Mouse (Mus musculus) cerebellum, adult 2 months (tissue): ENCODE data around the gene Mdp1. TPM values are rescaled to one million over a fixed set of nuclear protein-coding genes. Genes with fewer than 3 reads are reported as not detected.

Source experiments
- DNase-seq, 2 experiments: peaks; one replicate each; pipeline ENCODE4 v3.0.0; 2021
- H3K27ac ChIP-seq: fragments of 200-500 bp; 2 replicates; pipeline ENCODE4 v1.5.1; 2012; ENCODE audit warnings: low read length, control low read depth, inconsistent platforms; ENCODE audit not compliant: insufficient read depth
- H3K27me3 ChIP-seq: fragments of 200-500 bp; 2 replicates; pipeline ENCODE4 v1.6.1; 2012; ENCODE audit warnings: inconsistent platforms, mild to moderate bottlenecking, low read length, moderate library complexity; ENCODE audit not compliant: control insufficient read depth, insufficient read depth
- H3K4me1 ChIP-seq: fragments of 200-500 bp; 2 replicates; pipeline ENCODE4 v1.6.1; 2011; ENCODE audit warnings: low read length; ENCODE audit not compliant: control insufficient read depth, insufficient read depth
- H3K4me3 ChIP-seq: fragments of 200-500 bp; replicated peaks from 2 replicates; pipeline ENCODE3; 2011; ENCODE audit warnings: mild to moderate bottlenecking, low read depth, low read length, control low read depth; ENCODE audit not compliant: insufficient read depth
- CTCF ChIP-seq: fragments of 200-500 bp; IDR thresholded peaks from 2 replicates; pipeline ENCODE4 v1.5.1; 2011; ENCODE audit warnings: low read depth, mild to moderate bottlenecking, control low read depth, low read length, moderate library complexity, borderline replicate concordance; ENCODE audit not compliant: insufficient read depth
- POLR2A ChIP-seq: fragments of 200-500 bp; IDR thresholded peaks from 2 replicates; pipeline ENCODE4 v1.6.1; 2011; ENCODE audit warnings: low read length, control low read depth, borderline replicate concordance; ENCODE audit not compliant: insufficient read depth
- WGBS: fragments of 180-500 bp; shearing (Covaris S2); methylation state at CpG from one replicate; pipeline ENCODE4 v1.1.7; 2018; 5-methylcytosine and 5-hydroxymethylcytosine counted together
- polyA plus RNA-seq: library from polyadenylated mRNA; depleted of rRNA; stranded (reverse); fragments of >200 nt; gene quantifications from 2 replicates; pipeline ENCODE4 v1.2.3, GENCODE M21; 2012

Gene Mdp1
- polyA plus RNA-seq, 1 experiment, result 44.9 TPM

- no peak for DNase-seq
- TF ChIP-seq CTCF (no peak), POLR2A (no peak)
- no peak overlapping the region for H3K4me3 ChIP-seq
- no peaks in the 10 kb centered on the region for H3K27me3 ChIP-seq
- 93% methylated on average over 5 of the region's 5 CpGs for WGBS
- no peaks in the 10 kb centered on the region for H3K4me1 ChIP-seq
- no peak overlapping the region for H3K27ac ChIP-seq
These were observed 2.3 kb downstream of the Mdp1 start for GRCm38 (mm10) chr14:55658011-55658410.

GRCm38 (mm10) chr14:55656935-55657334, 3.4 kb downstream of the Mdp1 start:
- TF ChIP-seq CTCF (no peak), POLR2A (no peak)
- H3K27me3 ChIP-seq, result no peaks in the 10 kb centered on the region
- H3K4me3 ChIP-seq, result no peak overlapping the region
- DNase-seq, result no peak
- no peaks in the 10 kb centered on the region for H3K4me1 ChIP-seq
- 82% methylated on average over 3 of the region's 3 CpGs for WGBS
- no peak overlapping the region for H3K27ac ChIP-seq

GRCm38 (mm10) chr14:55651528-55651927, 8.8 kb downstream of the Mdp1 start:
- 95% methylated on average over 7 of the region's 7 CpGs for WGBS
- DNase-seq, result no peak
- no peak overlapping the region for H3K27ac ChIP-seq

GRCm38 (mm10) chr14:55649884-55650283, 10.4 kb downstream of the Mdp1 start, which contains the start of gene Tssk4:
Gene Tssk4, plus strand, starts transcription at chr14:55650184.
- TF ChIP-seq CTCF (no peak), POLR2A (no peak)
- H3K27ac ChIP-seq, result no peak within 1 kb of the TSS
- DNase-seq, result no peak
- no peaks in the 10 kb centered on the region for H3K27me3 ChIP-seq
- WGBS, result 97% methylated on average over 2 of the region's 2 CpGs
- no peak within 1 kb of the TSS for H3K4me3 ChIP-seq
- H3K4me1 ChIP-seq, result no peaks in the 10 kb centered on the region

More at GRCm38 (mm10) chr14:55651528-55651927, 8.8 kb downstream of the Mdp1 start:
- Histone ChIP-seq H3K4me1 (no peaks in the 10 kb centered on the region), H3K4me3 (no peak overlapping the region), H3K27me3 (no peaks in the 10 kb centered on the region)
- TF ChIP-seq CTCF (no peak), POLR2A (no peak)

GRCm38 (mm10) chr14:55644261-55644888, 15.9 kb downstream of the Mdp1 start:
- 16% methylated on average over 17 of the region's 17 CpGs for WGBS
- Histone ChIP-seq H3K27ac (no peak overlapping the region), H3K4me3 (peak overlapping the region; percentile 10), H3K27me3 (no peaks in the 10 kb centered on the region), H3K4me1 (no peaks in the 10 kb centered on the region; the same call in 1 of the 2 replicates)
- DNase-seq, result no peak
- no peak for TF ChIP-seq POLR2A
- no peak for TF ChIP-seq CTCF

- TF ChIP-seq POLR2A, result peak; percentile 49; the same call in 1 of the 2 replicates
- TF ChIP-seq CTCF, result no peak
- DNase-seq, result peak; percentile 87 to 94
- Histone ChIP-seq H3K4me3 (peak within 1 kb of the TSS; percentile 99), H3K27me3 (no peaks in the 10 kb centered on the region), H3K4me1 (no peaks in the 10 kb centered on the region; the same call in 1 of the 2 replicates), H3K27ac (peak within 1 kb of the TSS; percentile 95)
- WGBS, result under 1% methylated on average over 89 of the region's 89 CpGs
These were observed 17.0 kb downstream of the Mdp1 start, which contains the start of gene Tm9sf1 for GRCm38 (mm10) chr14:55643060-55643907. Gene Tm9sf1, minus strand, starts transcription at chr14:55643806.

- no peak for DNase-seq
- TF ChIP-seq CTCF, result no peak
- no peaks in the 10 kb centered on the region for H3K27me3 ChIP-seq
- H3K4me1 ChIP-seq, result no peaks in the 10 kb centered on the region; the same call in 1 of the 2 replicates
- peak overlapping the region; percentile 95 for H3K27ac ChIP-seq
- H3K4me3 ChIP-seq, result peak overlapping the region; percentile 99
- WGBS, result 20% methylated on average over 8 of the region's 8 CpGs
These were observed 17.6 kb downstream of the Mdp1 start for GRCm38 (mm10) chr14:55642679-55643059.
